Mouse (Mus musculus) duodenum, adult 2 months (tissue): ENCODE data around the gene C530008M17Rik. TPM values are rescaled to one million over a fixed set of nuclear protein-coding genes. Genes with fewer than 3 reads are reported as not detected.

Experiments used
- polyA plus RNA-seq: library from polyadenylated mRNA; depleted of rRNA; stranded (reverse); fragments of >200 nt; gene quantifications from 2 replicates; pipeline ENCODE4 v1.2.3, GENCODE M21; 2012; ENCODE audit warnings: low replicate concordance; rRNA removed

C530008M17Rik gene
- 11.4 and 20.4 TPM in 2 replicates for polyA plus RNA-seq

GRCm38 (mm10) chr5:76656212-76656611 is at the start of gene C530008M17Rik:
C530008M17Rik (plus strand) TSS chr5:76656512.

GRCm38 (mm10) chr5:76905405-76906154 is 249.3 kb downstream of the C530008M17Rik start, which contains the start of gene Aasdh:
Aasdh (minus strand) TSS chr5:76905514.

Other genes with a start within 250 kb of the C530008M17Rik start
- gene Gm7271, start 172.5 kb upstream of the C530008M17Rik start, polyA plus RNA-seq: not detected in 2 replicates
- 6.7 and 8.7 TPM in 2 replicates for gene Exoc1, start 127.2 kb upstream of the C530008M17Rik start, polyA plus RNA-seq
- 0.15 and 0.26 TPM in 2 replicates for gene Cep135, start 67.8 kb upstream of the C530008M17Rik start, polyA plus RNA-seq
- 1.3 and 3.3 TPM in 2 replicates for gene Aasdh, start 249.0 kb downstream of the C530008M17Rik start, polyA plus RNA-seq